Mouse (Mus musculus) gonadal fat pad, adult 2 months (tissue): ENCODE measurements around the gene Arhgef3. TPM values are rescaled to one million over a fixed set of nuclear protein-coding genes. Genes with fewer than 3 reads are reported as not detected.

ENCODE experiments used
- DNase-seq: peaks from one replicate; pipeline ENCODE4 v3.0.0-alpha.2; 2012; ENCODE audit warnings: low read depth
- polyA plus RNA-seq: library from polyadenylated mRNA; depleted of rRNA; stranded (reverse); fragments of >200 nt; gene quantifications from 2 replicates; pipeline ENCODE4 v1.2.3, GENCODE M21; 2012

The Arhgef3 gene
- polyA plus RNA-seq, 1 experiment: 12.2 TPM

DNA sequence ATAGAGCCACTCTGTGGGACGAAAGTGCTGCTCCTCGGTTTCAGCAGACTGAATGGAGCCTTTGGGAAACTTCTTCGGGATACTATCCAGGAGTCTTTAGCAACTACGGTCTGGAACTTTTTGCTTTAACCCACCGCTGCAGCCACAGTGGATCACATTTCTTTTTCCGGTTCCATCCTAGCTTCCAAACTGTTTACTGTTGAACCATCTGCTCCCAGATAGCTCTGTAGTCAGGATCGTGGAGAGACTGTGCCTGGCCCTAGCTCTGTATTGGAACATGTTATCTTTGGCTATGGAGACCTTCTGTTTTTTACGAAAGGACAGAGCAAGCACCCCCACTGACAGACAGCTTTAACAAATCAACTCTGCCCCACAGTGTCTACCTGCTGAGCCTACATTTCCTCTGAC is 257.0 kb downstream of the Arhgef3 start:
- no peak for DNase-seq

DNA sequence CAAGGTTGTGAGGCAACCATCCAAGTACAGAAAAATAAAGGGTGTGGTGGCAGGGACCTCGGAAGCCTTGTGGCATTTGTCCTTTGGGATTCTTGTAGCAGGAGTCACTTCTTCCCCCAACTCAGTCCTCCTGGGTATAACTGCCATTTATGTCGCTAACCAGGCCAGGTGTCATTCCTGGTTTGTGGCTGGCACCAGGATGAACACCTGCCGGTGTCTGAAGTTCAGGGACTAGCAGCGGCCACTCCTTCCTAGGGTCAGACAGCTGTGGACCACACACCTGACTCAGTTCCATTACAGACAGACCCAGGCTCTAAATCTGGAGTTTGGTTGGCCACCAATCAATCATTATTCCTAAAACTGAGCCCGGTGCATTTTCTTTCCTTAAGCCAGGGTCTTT is 258.8 kb downstream of the Arhgef3 start:
- no peak for DNase-seq

DNA sequence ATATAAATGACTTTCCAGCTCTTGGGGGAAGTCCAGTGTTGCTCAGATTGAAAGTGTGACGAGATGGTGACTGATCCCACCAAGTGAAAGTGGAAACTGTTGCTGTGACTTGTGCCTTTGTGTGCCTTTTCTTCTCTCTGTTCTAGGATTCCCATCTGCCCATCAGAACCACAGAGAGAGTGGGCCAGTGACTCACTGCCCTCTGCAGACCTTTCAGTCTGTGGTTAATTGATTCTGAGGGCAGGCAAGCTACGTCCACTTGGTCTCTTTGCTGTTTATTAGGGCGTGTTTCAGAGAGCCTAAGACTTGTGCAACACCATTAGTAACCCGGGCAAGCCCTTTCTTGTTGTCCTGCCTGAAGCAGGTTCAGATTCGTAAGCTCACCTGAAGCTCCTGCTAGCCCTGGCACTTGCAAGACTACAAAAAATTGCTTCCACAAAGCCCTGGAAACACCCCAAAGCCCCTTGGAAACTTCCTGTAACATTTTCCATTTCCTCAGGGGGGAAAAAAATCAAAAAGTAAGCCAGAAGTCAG is 261.5 kb downstream of the Arhgef3 start:
- peak; percentile 90 for DNase-seq

DNA sequence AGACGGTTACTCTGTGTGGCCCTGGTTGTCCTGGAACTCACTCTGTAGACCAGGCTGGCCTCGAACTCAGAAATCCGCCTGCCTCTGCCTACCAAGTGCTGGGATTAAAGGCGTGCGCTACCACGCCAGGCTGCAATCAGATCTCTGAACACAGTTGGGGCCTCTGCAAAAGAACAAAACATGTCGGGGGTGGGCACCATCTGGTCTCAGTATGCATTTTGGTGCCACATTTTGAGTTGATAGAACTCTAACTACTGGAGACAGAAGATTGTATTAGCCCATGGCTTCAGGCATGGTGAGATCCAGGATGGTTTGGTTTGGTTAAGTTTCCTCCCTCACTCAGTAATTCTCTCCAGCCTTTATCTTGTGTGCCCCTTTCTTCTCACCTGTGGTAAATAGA is 264.0 kb downstream of the Arhgef3 start:
- DNase-seq: no peak

DNA sequence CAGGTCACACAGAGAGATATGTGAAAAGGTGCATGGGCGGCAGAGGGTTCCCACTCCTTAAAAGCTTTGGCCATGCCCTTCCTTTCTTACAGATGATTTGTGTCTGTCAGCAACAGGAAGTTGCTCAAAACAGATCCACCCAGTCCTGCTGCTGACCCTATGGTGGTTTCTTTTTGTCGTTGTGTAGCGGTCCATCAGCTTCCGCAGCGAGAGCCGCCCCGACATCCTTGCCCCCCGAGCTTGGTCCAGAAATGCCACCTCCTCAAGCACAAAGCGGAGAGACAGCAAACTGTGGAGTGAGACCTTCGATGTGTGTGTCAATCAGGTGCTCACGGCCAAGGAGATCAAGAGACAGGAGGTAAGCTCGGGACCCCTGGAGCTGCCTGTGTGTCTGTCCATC is 264.7 kb downstream of the Arhgef3 start:
- DNase-seq: no peak

DNA sequence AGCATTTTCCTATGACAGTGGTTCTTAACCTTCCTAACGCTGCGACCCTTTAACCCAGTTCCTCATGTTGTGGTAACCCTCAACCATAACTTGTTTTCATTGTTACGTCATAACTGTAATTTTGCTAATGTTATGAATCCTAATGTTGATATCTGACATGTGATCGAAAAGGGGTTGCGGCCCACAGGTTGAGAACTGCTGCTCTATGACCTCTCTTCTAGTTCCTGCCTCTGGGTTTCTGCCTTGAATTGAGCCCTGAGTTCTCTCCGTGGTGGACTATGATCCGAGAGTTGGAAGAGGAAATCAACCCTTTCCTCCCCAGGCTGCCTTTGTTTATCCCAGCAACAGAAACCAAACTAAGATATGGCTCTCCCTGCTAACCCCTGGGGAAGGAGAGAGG is 266.8 kb downstream of the Arhgef3 start:
- DNase-seq: no peak

DNA sequence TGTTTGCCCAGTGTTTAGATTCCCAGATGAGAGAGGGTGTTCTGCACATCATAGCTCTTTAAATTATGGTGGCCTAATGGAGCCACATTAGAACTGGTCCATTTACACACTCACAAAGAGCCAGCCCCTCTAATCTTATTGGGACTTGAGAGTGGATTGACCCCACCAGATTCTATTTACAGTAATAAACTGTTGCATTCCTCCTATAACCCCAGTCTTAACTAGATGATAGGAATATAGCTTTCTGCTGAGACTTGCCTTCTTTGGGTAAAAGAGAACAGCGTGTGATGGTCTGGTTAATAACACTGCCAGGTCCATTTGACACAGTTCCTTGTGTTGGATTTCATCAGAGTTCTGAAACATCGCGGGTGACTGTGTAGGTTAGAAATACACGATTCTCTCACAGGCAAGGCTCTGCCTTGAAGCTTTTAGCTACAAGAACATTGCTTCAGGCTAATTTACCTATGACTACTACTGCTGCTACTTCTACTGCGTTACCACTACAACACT is 268.7 kb downstream of the Arhgef3 start:
- no peak for DNase-seq

DNA sequence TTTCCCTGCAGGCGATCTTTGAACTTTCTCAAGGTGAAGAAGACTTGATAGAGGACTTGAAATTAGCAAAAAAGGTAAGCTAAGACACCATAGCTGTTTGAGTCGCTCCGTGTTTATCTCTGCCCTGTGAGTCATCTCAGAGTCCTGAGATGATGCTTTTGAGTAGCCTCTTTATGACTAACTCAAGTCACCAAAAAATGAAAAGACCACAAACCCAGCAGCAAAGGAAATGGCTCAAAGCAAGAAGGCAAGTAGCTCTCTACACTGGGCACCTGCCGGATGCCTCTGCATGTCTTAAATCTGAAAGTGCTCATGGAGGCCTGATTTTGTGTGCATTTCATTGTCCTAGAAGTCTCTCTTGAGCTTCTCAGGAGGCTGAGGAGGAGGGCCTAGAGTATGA is 269.4 kb downstream of the Arhgef3 start:
- no peak for DNase-seq

DNA sequence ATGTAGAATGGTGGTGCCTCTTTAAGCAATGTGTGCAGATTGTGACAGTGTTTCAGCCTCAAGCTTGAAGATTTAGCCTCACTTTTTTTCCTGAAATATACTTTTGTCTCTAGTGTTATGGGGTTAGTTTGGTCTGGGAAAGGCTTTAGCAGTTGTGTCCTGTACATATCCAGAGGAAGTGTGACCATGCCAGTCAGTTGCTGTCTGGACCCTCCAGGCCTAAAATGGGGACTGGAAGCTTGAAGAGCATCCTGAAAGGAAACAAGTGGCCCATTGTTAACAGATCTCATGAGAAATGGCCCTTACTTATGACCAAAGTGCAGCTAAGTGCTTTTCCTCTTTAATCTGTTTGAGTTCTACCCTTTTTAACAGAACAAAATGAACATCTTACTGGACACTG is 273.9 kb downstream of the Arhgef3 start:
- no peak for DNase-seq

DNA sequence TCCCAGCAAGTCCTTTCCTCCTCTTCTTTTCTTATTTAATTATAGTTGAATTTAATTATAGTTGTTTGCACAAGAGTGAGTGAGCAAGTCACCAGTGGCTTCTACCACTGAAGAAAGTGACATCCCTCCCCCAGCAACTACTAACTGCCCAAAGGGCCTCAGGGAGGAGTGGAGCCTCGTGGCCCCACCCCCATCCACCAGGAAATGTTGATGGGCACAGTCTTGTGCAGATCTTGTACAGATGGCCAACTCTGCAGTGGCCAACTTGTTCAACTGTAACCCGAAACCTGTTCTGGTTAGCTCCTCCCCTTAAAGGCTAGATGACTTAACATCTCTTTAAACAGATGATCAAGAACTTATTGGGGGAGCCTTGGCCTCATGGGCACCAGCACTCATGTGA is 275.0 kb downstream of the Arhgef3 start:
- no peak for DNase-seq

DNA sequence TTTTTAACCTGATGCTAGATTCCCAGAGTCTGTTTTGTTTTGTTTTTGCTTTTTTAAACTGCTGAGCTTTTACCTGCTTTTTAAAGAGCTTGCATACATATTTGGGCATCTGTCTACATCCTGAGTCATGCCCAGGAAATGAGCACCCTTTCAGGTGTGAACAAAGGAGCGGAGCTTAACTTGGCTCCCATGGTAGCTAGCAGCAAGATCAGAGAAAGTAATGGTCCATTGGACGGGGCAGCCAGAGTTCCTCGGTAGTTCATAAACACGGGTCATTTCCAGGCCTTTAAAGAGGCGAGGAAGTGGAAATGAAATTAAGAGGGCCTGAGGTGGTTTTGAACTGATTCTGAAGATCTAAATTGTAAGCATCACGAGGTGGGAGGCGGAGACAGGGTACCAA is 276.0 kb downstream of the Arhgef3 start:
- DNase-seq: no peak

DNA sequence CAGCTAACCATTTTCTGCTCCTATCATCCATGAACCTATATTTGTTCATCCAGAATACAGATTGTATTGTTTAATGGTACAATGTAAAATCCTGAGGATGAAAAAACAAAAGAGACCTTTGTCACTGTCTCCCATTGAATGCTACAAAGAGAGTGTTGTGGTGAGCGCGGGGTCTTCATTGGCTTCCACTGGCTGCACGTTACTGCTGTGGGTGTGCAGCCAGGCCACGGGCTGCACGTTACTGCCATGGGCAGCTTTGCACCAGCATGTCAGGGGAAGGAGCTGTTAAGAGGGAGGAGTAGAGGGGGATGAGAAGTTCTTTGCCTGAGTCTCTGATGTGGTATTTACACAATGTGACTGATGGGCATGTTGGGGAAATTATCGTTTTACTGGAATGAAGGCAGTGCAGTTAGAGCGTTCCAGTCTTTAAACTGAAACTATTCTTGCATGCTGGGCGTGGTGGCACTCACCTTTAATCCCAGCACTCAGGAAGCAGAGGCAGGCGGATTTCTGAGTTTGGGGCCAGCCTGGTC is 277.1 kb downstream of the Arhgef3 start:
- no peak for DNase-seq

DNA sequence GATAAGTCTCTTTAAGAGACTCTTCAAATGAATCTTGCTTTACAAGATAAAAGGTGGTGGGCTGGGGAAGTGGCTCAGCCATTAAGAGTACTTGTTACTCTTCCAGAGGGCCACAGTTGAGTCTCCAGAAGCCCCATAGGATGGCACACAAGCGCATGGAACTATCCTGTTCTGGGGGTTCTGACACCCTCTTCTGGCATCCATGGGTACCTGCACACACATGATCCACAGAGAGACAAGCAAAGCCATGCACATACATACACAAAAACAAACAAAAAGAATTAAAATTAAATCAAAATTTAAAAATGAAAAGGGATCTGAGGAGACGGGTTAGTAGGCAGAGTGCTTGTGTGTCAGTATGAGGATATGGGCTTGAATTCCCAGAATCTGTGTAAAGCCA is 278.0 kb downstream of the Arhgef3 start:
- DNase-seq: no peak

DNA sequence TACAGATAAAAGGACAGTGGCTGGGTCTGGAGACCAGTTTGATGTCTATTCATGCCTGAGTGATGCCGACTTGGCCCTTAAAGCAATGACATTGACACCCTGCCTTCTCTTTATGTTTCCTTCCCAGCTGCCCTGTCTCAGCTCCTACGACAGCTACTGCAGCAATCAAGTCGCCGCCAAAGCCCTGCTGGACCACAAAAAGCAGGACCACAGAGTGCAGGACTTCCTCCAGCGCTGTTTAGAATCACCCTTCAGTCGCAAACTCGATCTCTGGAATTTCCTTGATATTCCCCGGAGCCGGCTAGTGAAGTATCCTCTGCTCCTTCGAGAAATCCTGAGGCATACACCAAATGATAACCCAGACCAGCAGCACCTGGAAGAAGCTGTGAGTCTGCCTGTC is 279.1 kb downstream of the Arhgef3 start:
- DNase-seq: no peak

DNA sequence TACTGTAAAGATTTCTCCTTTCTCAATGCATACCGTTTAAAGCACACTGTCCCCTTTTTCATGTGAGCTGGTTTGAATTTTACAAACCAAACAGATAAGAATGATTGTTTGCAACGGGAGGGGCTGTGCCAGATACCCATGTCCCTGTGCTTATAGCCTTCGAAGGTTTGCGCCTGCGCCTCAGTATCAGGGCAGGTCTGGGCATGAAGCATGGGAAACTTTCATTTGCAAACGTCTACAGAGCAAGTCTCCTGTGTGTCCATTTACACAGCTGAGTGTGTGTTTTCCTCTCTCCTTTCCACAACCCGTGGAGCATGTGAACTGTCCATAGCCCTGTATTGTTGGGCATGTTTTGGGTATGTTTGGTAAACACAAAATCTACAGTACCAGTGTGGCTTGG is 281.7 kb downstream of the Arhgef3 start:
- no peak for DNase-seq

DNA sequence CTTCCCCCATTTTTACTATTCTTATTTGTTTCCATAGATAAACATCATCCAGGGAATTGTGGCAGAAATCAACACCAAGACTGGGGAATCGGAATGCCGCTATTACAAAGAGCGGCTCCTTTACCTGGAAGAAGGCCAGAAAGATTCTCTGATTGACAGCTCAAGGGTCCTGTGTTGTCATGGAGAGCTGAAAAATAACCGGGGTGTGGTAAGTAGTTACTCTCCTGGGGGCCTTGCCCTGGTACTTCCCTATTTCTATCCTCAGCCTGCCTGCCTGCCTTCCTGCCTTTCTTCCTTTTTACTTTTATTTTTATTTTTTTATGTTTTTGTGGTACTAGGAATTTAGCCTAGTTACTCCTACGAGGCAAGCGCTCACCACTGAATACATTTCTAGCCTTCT is 282.8 kb downstream of the Arhgef3 start:
- no peak for DNase-seq

DNA sequence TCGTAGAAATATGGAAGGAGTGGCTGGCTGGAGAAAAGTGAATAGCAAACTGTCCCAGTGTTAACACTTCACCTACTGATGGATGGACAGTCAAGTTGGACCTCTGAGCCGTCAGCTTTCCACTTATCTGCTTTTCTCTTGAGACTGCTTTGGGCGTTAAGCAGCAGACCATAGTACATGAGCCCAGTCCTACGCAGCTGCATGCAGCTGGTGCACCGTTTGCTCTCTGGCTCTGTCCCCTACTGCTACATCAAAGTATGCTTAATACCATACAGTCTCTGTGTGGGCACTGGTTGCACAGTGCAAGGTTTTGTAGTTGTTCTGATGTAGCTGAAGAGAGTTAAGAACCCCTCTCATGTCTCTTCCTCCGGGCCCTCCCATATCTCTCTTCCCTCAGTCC is 285.8 kb downstream of the Arhgef3 start:
- DNase-seq: no peak

DNA sequence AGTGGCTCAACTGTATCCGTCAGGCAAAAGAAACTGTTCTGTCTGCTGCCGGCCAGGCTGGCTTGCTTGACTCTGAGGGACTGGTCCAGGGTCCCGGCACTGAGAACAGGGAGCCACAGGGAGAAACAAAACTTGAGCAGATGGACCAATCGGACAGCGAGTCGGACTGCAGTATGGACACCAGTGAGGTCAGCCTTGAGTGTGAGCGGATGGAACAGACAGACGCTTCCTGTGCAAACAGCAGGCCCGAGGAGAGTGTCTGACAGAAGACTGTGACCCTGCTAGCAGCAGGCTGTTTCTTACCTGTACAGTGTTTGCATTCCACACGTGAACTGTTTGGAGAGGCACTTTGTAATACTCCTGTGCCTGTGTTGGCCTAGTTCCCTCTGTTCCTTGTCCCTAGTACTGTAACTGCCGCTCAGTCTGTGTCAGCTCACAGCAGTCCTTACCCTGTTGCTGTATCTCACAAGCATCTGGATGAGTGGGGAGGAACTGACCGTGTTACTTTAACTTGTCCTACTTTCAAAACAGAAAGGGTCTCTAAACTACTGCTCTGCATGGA is 287.1 kb downstream of the Arhgef3 start:
- DNase-seq: no peak

DNA sequence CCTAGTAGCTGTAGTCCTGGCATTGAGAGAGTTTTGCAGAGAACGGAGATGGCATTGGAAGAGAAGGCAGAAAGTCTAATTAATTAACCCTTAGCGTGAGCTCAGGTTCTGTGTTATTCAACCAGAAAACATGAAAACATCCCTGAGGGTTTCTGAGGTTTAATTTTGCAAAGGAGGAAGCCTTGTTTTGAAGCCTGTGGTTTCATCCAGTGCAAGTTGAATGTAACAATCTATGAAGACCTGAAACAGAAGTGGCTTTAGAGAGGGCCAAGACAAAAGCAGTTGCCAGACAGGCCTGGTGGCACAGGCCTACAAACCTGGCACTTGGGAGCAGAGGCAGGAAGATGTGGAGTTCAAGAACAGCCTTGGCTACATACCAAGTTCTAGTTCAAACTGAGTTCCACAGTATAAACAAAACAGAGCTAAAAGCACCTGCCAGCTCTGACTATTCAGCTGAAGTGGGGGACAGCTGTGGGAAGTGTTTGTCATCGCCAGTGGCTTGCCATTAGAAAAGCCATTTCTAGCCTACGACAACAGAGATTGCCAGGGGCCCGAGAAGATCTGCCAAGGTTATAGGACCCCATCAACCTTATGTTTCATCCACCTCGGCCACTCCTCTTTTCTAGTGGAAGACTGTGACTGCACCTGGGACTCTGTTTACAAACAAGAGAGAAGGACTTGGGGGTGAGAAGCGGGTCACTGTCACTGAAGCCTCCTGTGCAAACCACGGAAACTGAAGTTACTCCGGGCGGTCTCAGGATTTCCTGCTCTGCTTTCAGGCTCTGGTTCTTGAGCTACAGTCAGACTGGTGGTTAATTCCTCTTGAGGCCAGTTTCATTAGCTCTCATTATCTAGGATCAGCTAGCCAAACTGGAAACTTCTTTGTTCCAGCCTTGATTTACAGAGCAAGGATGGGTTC is 287.9 kb downstream of the Arhgef3 start:
- DNase-seq: no peak

DNA sequence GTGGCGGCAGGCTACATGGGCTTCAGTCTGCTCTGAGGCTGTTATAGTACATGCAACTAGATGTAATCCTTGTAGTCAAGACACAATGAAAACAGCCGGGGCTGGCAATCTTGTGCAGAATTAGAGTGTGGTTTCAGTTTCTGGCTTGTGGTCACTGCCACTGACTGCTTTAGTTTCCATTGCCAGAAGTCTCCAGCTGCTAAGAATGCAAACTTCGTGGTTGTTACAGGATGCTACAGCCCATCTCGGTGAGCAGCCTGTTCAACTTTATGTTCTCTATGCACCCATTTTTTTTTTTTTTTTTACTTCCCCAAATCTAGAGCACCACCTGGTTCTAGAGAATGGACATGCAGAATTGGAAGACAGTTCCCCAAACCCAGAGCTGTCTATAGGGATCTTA is 290.8 kb downstream of the Arhgef3 start:
- DNase-seq: no peak

DNA sequence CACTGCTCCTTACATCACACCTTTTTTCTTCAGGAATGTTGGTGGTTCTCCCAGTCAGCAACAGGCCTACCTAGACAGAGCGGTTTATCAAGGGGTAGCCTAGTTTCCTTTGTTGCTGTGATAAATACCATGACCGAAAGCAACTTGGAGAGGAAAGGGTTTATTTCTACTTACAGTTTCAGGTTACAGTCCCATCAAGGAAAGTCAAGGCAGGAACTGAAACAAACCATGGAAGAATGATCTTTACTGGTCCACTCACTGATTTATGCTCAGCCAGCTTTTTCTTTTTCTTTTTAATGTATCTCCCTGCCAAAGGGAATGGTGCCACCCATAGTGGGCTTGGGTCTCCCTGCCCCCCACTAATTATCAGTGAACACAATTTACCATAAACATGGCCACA is 291.2 kb downstream of the Arhgef3 start:
- no peak for DNase-seq

DNA sequence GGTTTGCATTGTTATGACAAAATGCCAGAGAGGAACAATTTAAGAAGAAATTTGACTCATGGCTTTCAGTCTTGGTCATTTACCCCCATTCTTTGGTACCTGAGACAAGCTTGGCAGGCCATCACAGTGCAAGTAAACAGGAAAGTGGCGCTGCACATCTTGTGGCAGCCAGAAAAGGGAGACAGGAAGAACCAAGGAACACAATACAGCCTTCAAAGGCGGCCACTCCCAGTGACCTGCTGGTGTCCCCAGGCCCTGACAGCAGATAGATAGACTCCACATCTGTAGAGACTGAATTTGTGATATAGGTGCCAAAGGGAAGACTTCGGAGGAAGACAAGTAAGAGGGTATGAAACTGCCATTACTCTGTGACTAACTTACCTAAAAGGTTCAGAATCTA is 293.5 kb downstream of the Arhgef3 start:
- DNase-seq: no peak

DNA sequence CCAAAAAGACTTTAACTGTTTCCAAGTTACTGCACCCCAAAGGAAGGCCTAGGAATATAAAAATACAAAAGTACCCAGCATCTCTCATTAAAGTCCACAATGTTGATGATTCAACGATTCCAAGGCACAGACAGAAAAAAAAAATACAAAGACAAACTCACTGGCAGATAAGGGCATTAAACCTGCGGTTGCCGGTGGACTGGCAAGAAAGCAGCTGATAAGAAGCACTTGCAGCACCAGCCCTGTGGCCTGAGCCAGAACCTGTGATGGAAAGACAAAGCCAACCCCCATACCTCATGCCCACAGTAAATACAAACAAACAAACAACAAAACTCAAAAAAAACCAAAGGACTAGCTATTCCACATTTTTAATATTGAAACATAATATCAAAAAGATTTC is 295.0 kb downstream of the Arhgef3 start:
- DNase-seq: no peak
